Mouse (Mus musculus) liver, embryonic 12.5 days (tissue): ENCODE data around the gene Sept12. TPM values are rescaled to one million over a fixed set of nuclear protein-coding genes. Genes with fewer than 3 reads are reported as not detected.
A peak's percentile ranks its signal among the peaks of the same experiment; 100 is the strongest.

Experiments
- ATAC-seq: fragments of 200-750 bp; cut with Nextera tagmentation; 2 replicates; pipeline ENCODE4 v1.8.0; 2017; ENCODE audit warnings: moderate number of reproducible peaks, mild to moderate bottlenecking, moderate library complexity
- H3K27ac ChIP-seq: fragments of 300-500 bp; sonication (generic); 2 replicates; pipeline ENCODE4 v1.5.1; 2016; ENCODE audit warnings: mild to moderate bottlenecking
- H3K27me3 ChIP-seq: fragments of 300-500 bp; sonication (generic); replicated peaks from 2 replicates; pipeline ENCODE4 v1.6.1; 2016; ENCODE audit warnings: mild to moderate bottlenecking, moderate library complexity
- H3K36me3 ChIP-seq: fragments of 300-500 bp; sonication (generic); 2 replicates; pipeline ENCODE4 v1.6.1; 2016; ENCODE audit warnings: mild to moderate bottlenecking, moderate library complexity
- H3K4me1 ChIP-seq: fragments of 300-500 bp; sonication (generic); 2 replicates; pipeline ENCODE4 v1.6.1; 2016
- H3K4me2 ChIP-seq: fragments of 300-500 bp; sonication (generic); 2 replicates; pipeline ENCODE4 v1.6.1; 2016; ENCODE audit warnings: mild to moderate bottlenecking, moderate library complexity
- H3K4me3 ChIP-seq: fragments of 300-500 bp; sonication (generic); 2 replicates; pipeline ENCODE4 v1.5.1; 2016; ENCODE audit warnings: mild to moderate bottlenecking, moderate library complexity
- H3K9ac ChIP-seq: fragments of 300-500 bp; sonication (generic); 2 replicates; pipeline ENCODE4 v1.6.1; 2016; ENCODE audit warnings: mild to moderate bottlenecking, moderate library complexity
- H3K9me3 ChIP-seq: fragments of 300-500 bp; sonication (generic); replicated peaks from 2 replicates; pipeline ENCODE4 v1.6.1; 2016; ENCODE audit warnings: mild to moderate bottlenecking, moderate library complexity
- WGBS: fragments of 180-500 bp; shearing (Covaris S2); methylation state at CpG from one replicate; pipeline ENCODE4 v1.1.7; 2016; ENCODE audit not compliant: insufficient replicate concordance; 5-methylcytosine and 5-hydroxymethylcytosine counted together
- polyA plus RNA-seq: library from polyadenylated mRNA; unstranded; fragments of >200 nt; fragmentation: Nextera tagmentation; extraction: Ambion mirVana; gene quantifications from 2 replicates; pipeline ENCODE4 v1.2.1, GENCODE M21; 2016

Gene Sept12
- polyA plus RNA-seq, 1 experiment from 2014 or later = not detected

- H3K9me3 ChIP-seq = no peaks in the 10 kb centered on the region
- H3K4me2 ChIP-seq = no peak overlapping the region
- 0 out of 2 replicates have a peak, but pooled peaks cover 4% of the 10 kb centered on the region for H3K4me1 ChIP-seq
- no peak overlapping the region for H3K27ac ChIP-seq
- peaks cover 88% of the 10 kb centered on the region for H3K36me3 ChIP-seq
- no peak overlapping the region for H3K9ac ChIP-seq
- ATAC-seq = no peak
- WGBS = 70% methylated on average over 4 of the region's 4 CpGs
- no peaks in the 10 kb centered on the region for H3K27me3 ChIP-seq
- no peak overlapping the region for H3K4me3 ChIP-seq
Measured at GRCm38 (mm10) chr16:4945415-4945814, 52.2 kb downstream of the Sept12 start.

GRCm38 (mm10) chr16:4943431-4943830, 54.2 kb downstream of the Sept12 start:
- WGBS = 89% methylated on average over 3 of the region's 3 CpGs
- Histone ChIP-seq H3K4me2 (no peak overlapping the region), H3K4me3 (no peak overlapping the region), H3K27ac (no peak overlapping the region), H3K4me1 (peaks cover 21% of the 10 kb centered on the region), H3K9me3 (no peaks in the 10 kb centered on the region), H3K9ac (no peak overlapping the region), H3K27me3 (no peaks in the 10 kb centered on the region), H3K36me3 (peaks cover 82% of the 10 kb centered on the region)
- no peak for ATAC-seq

- Histone ChIP-seq H3K4me2 (no peak overlapping the region), H3K36me3 (peaks cover 77% of the 10 kb centered on the region), H3K27ac (no peak overlapping the region), H3K9me3 (no peaks in the 10 kb centered on the region), H3K27me3 (no peaks in the 10 kb centered on the region), H3K4me1 (peaks cover 25% of the 10 kb centered on the region), H3K9ac (no peak overlapping the region), H3K4me3 (no peak overlapping the region)
- WGBS = 78% methylated on average over 8 of the region's 8 CpGs
- no peak for ATAC-seq
Measured at GRCm38 (mm10) chr16:4942868-4943267, 54.8 kb downstream of the Sept12 start.

GRCm38 (mm10) chr16:4941016-4941415, 56.6 kb downstream of the Sept12 start:
- Histone ChIP-seq H3K36me3 (peaks cover 74% of the 10 kb centered on the region), H3K27me3 (no peaks in the 10 kb centered on the region), H3K9me3 (no peaks in the 10 kb centered on the region), H3K4me1 (peaks cover 22% of the 10 kb centered on the region), H3K27ac (no peak overlapping the region), H3K4me2 (no peak overlapping the region), H3K4me3 (no peak overlapping the region), H3K9ac (no peak overlapping the region)
- no peak for ATAC-seq

GRCm38 (mm10) chr16:4940311-4940850, 57.3 kb downstream of the Sept12 start:
- H3K4me2 ChIP-seq = peak overlapping the region; percentile 97
- peaks cover 25% of the 10 kb centered on the region for H3K4me1 ChIP-seq
- 0 out of 2 replicates have a peak overlapping the region, but pooled peaks have one; percentile 82 for H3K9ac ChIP-seq
- peaks cover 74% of the 10 kb centered on the region for H3K36me3 ChIP-seq
- ATAC-seq = no peak
- no peaks in the 10 kb centered on the region for H3K27me3 ChIP-seq
- no peak overlapping the region for H3K4me3 ChIP-seq
- H3K27ac ChIP-seq = no peak overlapping the region
- WGBS = 83% methylated on average over 10 of the region's 10 CpGs
- H3K9me3 ChIP-seq = no peaks in the 10 kb centered on the region

GRCm38 (mm10) chr16:4939412-4939811, 58.2 kb downstream of the Sept12 start:
- H3K4me1 ChIP-seq = peaks cover 26% of the 10 kb centered on the region
- peak overlapping the region; percentile 79 for H3K4me3 ChIP-seq
- WGBS = 4% methylated on average over 16 of the region's 16 CpGs
- peak overlapping the region; percentile 97 for H3K4me2 ChIP-seq
- H3K36me3 ChIP-seq = peaks cover 75% of the 10 kb centered on the region
- H3K27me3 ChIP-seq = no peaks in the 10 kb centered on the region
- H3K9ac ChIP-seq = peak overlapping the region; percentile 82
- ATAC-seq = peak; percentile 46
- peak overlapping the region; percentile 81 for H3K27ac ChIP-seq
- no peaks in the 10 kb centered on the region for H3K9me3 ChIP-seq

GRCm38 (mm10) chr16:4938989-4939388, 58.7 kb downstream of the Sept12 start:
- Histone ChIP-seq H3K27ac (peak overlapping the region; percentile 81), H3K9me3 (no peaks in the 10 kb centered on the region), H3K9ac (peak overlapping the region; percentile 82), H3K4me1 (peaks cover 26% of the 10 kb centered on the region), H3K36me3 (peaks cover 76% of the 10 kb centered on the region), H3K27me3 (no peaks in the 10 kb centered on the region), H3K4me3 (peak overlapping the region; percentile 79), H3K4me2 (peak overlapping the region; percentile 97)
- under 1% methylated on average over 28 of the region's 28 CpGs for WGBS
- peak; percentile 89 for ATAC-seq

- WGBS = 5% methylated on average over 2 of the region's 2 CpGs
- H3K9ac ChIP-seq = peak within 1 kb of the TSS; percentile 82
- peaks cover 26% of the 10 kb centered on the region for H3K4me1 ChIP-seq
- H3K36me3 ChIP-seq = peaks cover 76% of the 10 kb centered on the region
- H3K9me3 ChIP-seq = no peaks in the 10 kb centered on the region
- no peak; the same call in 1 of the 2 replicates for ATAC-seq
- peak within 1 kb of the TSS; percentile 79 for H3K4me3 ChIP-seq
- H3K27ac ChIP-seq = peak within 1 kb of the TSS; percentile 81
- no peaks in the 10 kb centered on the region for H3K27me3 ChIP-seq
- peak within 1 kb of the TSS; percentile 97 for H3K4me2 ChIP-seq
Measured at GRCm38 (mm10) chr16:4938461-4938860, 59.2 kb downstream of the Sept12 start, which contains the start of gene Nudt16l1. TSS of gene Nudt16l1 (plus strand) at chr16:4938761.

GRCm38 (mm10) chr16:4937351-4938190, 60.1 kb downstream of the Sept12 start:
- no peaks in the 10 kb centered on the region for H3K9me3 ChIP-seq
- H3K27me3 ChIP-seq = no peaks in the 10 kb centered on the region
- peaks cover 27% of the 10 kb centered on the region for H3K4me1 ChIP-seq
- no peak overlapping the region for H3K4me2 ChIP-seq
- H3K9ac ChIP-seq = no peak overlapping the region
- WGBS = 73% methylated on average over 8 of the region's 8 CpGs
- H3K36me3 ChIP-seq = peaks cover 75% of the 10 kb centered on the region
- H3K4me3 ChIP-seq = no peak overlapping the region
- ATAC-seq = no peak
- H3K27ac ChIP-seq = no peak overlapping the region

Other genes with a start within 250 kb of the Sept12 start
- gene Cdip1, start 207.6 kb downstream of the Sept12 start, polyA plus RNA-seq = 24.9 and 25.7 TPM in 2 replicates
- gene 4930562C15Rik, start 162.4 kb downstream of the Sept12 start, polyA plus RNA-seq = 0.13 and 0.16 TPM in 2 replicates
- gene Ubald1, start 117.5 kb downstream of the Sept12 start, polyA plus RNA-seq = 14.7 and 16.8 TPM in 2 replicates
- 29.8 and 31.1 TPM in 2 replicates for gene Mgrn1, start 111.6 kb downstream of the Sept12 start, polyA plus RNA-seq
- 61.2 and 62.7 TPM in 2 replicates for gene Nudt16l1, start 59.1 kb downstream of the Sept12 start, polyA plus RNA-seq
- 16.8 and 19.7 TPM in 2 replicates for gene Anks3, start 33.6 kb downstream of the Sept12 start, polyA plus RNA-seq
- gene Smim22, start 9.4 kb upstream of the Sept12 start, polyA plus RNA-seq = 5.7 and 6.9 TPM in 2 replicates
- gene Rogdi, start 15.7 kb upstream of the Sept12 start, polyA plus RNA-seq = 42.3 and 43.2 TPM in 2 replicates
- 67.7 and 69.6 TPM in 2 replicates for gene Glyr1, start 52.0 kb upstream of the Sept12 start, polyA plus RNA-seq
- gene Ubn1, start 52.2 kb upstream of the Sept12 start, polyA plus RNA-seq = 13.8 and 15.2 TPM in 2 replicates
- 0.32 and 0.35 TPM in 2 replicates for gene Ppl, start 134.6 kb upstream of the Sept12 start, polyA plus RNA-seq
- not detected in 2 replicates for gene Sec14l5, start 149.3 kb upstream of the Sept12 start, polyA plus RNA-seq
- 19.3 and 19.4 TPM in 2 replicates for gene Nagpa, start 206.2 kb upstream of the Sept12 start, polyA plus RNA-seq
- 0.43 and 0.57 TPM in 2 replicates for gene AU021092, start 224.4 kb upstream of the Sept12 start, polyA plus RNA-seq
- 17.3 and 18.5 TPM in 2 replicates for gene Alg1, start 235.8 kb upstream of the Sept12 start, polyA plus RNA-seq